Comparison of ENCODE assay signal across 19 mouse cellular contexts in the genomic region with DNA sequence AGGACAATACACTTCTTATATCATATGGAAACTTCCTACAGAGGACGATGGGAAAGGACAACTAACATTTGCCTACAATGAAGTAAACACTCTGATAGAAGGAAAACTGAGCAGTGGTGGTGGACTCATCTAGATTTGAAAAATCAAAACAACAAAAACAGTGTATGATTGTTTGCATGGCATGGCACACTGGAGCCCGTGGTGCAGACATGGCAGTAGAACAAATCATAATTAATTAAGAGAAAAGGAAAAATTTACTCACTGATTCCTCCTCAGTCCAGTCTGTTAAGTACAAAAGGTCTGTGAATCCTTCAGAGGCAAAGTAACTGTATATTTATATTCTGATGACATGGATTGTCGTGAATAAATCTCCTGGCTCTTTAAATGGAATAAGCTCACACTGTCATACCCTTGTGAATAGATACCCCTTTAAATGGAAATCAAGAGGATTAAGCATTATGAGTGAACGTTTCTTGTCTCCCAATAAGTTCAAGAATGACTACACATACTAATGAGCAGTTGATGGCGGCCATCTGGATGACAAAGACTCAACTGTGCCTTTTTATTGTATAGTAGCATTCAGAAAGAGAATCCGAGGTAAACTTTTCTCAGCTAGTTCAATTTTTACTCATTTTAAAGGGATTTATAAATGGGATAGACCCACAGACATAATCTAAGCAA.
DNase-seq lines count a peak whose midpoint lies in the region; ATAC-seq and TF ChIP-seq lines count a peak whose summit lies in the region.
"Had no signal": no experiment of that assay in that cellular context is flagged by ENCODE, and none has a peak within 500 bp of the region (broad histone marks: within the 10 kb centered on the region; RNA-seq: fewer than 3 reads in every experiment).

No protein-coding gene starts in this region.

- in situ Hi-C loops in ES-E14 (cut with MboI; ENCODE audit: low sequenced_read_pairs in 2 of 2, unreplicated experiment in 2 of 2): no loop called here

- no peaks in the 10 kb centered on the region for H3K79me2 ChIP-seq in heart, adult 2 months (replicated peaks; ENCODE audit: control insufficient read depth, insufficient read depth, low read length)

- 20% methylated on average over 6 of the region's 6 CpGs for WGBS in forebrain, embryonic 15.5 days
- 30% methylated on average over 6 of the region's 6 CpGs for WGBS in midbrain, embryonic 13.5 days
- 66% methylated on average over 6 of the region's 6 CpGs for WGBS in heart, adult 2 months

- TF ChIP-seq EP300 in heart, adult 2 months (IDR thresholded peaks at IDR 0.05; ENCODE audit: insufficient read depth, low read depth, low read length): no peak

- no peak for TF ChIP-seq CTCF in heart, adult 2 months (IDR thresholded peaks at IDR 0.05)

- DNase-seq in ES-E14 (ENCODE audit: low read depth, low spot score): peak; percentile 3
- DNase-seq in ZHBTc4 (ENCODE audit: low read depth, low spot score): peak; percentile 7
- DNase-seq in urinary bladder, postnatal 25 days (ENCODE audit: low spot score): no peak
- DNase-seq in heart, adult 2 months: no peak
- DNase-seq in cerebellum, adult 18-20 months: no peak
- no peak for DNase-seq in layer of hippocampus, adult 9-11 months
- DNase-seq: adrenal gland, postnatal 10 days; cerebellum, adult 11-12 months; cerebellum, adult 9-11 months; cerebellum, postnatal 36 days; gastrocnemius, postnatal 14 days; heart, postnatal 10 days; heart, postnatal 4 days had no signal

- no peaks in the 10 kb centered on the region for H3K36me3 ChIP-seq in ES-E14 (ENCODE audit: control insufficient read depth, insufficient read depth, low read length, poor library complexity, severe bottlenecking)
- H3K36me3 ChIP-seq in forebrain, embryonic 15.5 days: no peaks in the 10 kb centered on the region
- H3K36me3 ChIP-seq in midbrain, embryonic 13.5 days: no peaks in the 10 kb centered on the region
- H3K36me3 ChIP-seq in heart, adult 2 months (ENCODE audit: control insufficient read depth, insufficient read depth, low read length): no peaks in the 10 kb centered on the region
- H3K36me3 ChIP-seq: embryonic facial prominence, embryonic 13.5 days; G1E; hindbrain, embryonic 12.5 days; intestine, embryonic 15.5 days had no signal

- H3K4me1 ChIP-seq in ES-E14 (ENCODE audit: control insufficient read depth in 2 of 2, insufficient read depth in 2 of 2, low read length in 2 of 2, poor library complexity in 1 of 2): no peaks in the 10 kb centered on the region
- no peaks in the 10 kb centered on the region for H3K4me1 ChIP-seq in forebrain, embryonic 15.5 days
- peaks cover 8% of the 10 kb centered on the region; the same call in 1 of the 2 replicates for H3K4me1 ChIP-seq in midbrain, embryonic 13.5 days (replicated peaks)
- H3K4me1 ChIP-seq in heart, adult 2 months (ENCODE audit: control insufficient read depth, insufficient read depth, low read length): no peaks in the 10 kb centered on the region
- H3K4me1 ChIP-seq: embryonic facial prominence, embryonic 13.5 days; hindbrain, embryonic 12.5 days; intestine, embryonic 15.5 days had no signal

- no peaks in the 10 kb centered on the region for H3K27me3 ChIP-seq in forebrain, embryonic 15.5 days
- H3K27me3 ChIP-seq in midbrain, embryonic 13.5 days: no peaks in the 10 kb centered on the region
- no peaks in the 10 kb centered on the region for H3K27me3 ChIP-seq in heart, adult 2 months (ENCODE audit: control insufficient read depth, insufficient read depth, low read length)
- H3K27me3 ChIP-seq: embryonic facial prominence, embryonic 13.5 days; hindbrain, embryonic 12.5 days; intestine, embryonic 15.5 days had no signal

- ATAC-seq in forebrain, embryonic 15.5 days (replicated peaks): peak; percentile 55; the same call in 1 of the 2 replicates
- peak; percentile 89 for ATAC-seq in midbrain, embryonic 13.5 days
- ATAC-seq: intestine, embryonic 15.5 days had no signal

- no peak overlapping the region for H3K4me2 ChIP-seq in forebrain, embryonic 15.5 days (replicated peaks)
- H3K4me2 ChIP-seq in midbrain, embryonic 13.5 days (replicated peaks): no peak overlapping the region; the same call in 1 of the 2 replicates
- H3K4me2 ChIP-seq: embryonic facial prominence, embryonic 13.5 days; hindbrain, embryonic 12.5 days; intestine, embryonic 15.5 days had no signal

- H3K9me3 ChIP-seq in ES-E14 (ENCODE audit: control insufficient read depth, insufficient read depth, low read depth, low read length): no peaks in the 10 kb centered on the region
- no peaks in the 10 kb centered on the region for H3K9me3 ChIP-seq in forebrain, embryonic 15.5 days
- H3K9me3 ChIP-seq in midbrain, embryonic 13.5 days: no peaks in the 10 kb centered on the region
- H3K9me3 ChIP-seq: embryonic facial prominence, embryonic 13.5 days; G1E; hindbrain, embryonic 12.5 days; intestine, embryonic 15.5 days had no signal

- no peak overlapping the region for H3K9ac ChIP-seq in ES-E14 (ENCODE audit: insufficient read depth, low read depth, low read length, poor library complexity, severe bottlenecking)
- H3K9ac ChIP-seq in forebrain, embryonic 15.5 days (replicated peaks): no peak overlapping the region
- no peak overlapping the region for H3K9ac ChIP-seq in midbrain, embryonic 13.5 days (replicated peaks)
- H3K9ac ChIP-seq in heart, adult 2 months (ENCODE audit: low read depth, low read length): no peak overlapping the region
- H3K9ac ChIP-seq: embryonic facial prominence, embryonic 13.5 days; hindbrain, embryonic 12.5 days; intestine, embryonic 15.5 days had no signal

- no peak for TF ChIP-seq POLR2A in heart, adult 2 months (IDR thresholded peaks at IDR 0.05; ENCODE audit: insufficient read depth, low read depth, low read length)

- H3K4me3 ChIP-seq in ES-E14 (ENCODE audit: insufficient read depth in 1 of 2, low read depth in 1 of 2, low read length in 2 of 2, poor library complexity in 1 of 2, severe bottlenecking in 1 of 2): no peak overlapping the region
- H3K4me3 ChIP-seq in forebrain, embryonic 15.5 days: no peak overlapping the region
- no peak overlapping the region for H3K4me3 ChIP-seq in midbrain, embryonic 13.5 days (replicated peaks)
- H3K4me3 ChIP-seq in heart, adult 2 months: no peak overlapping the region
- H3K4me3 ChIP-seq: embryonic facial prominence, embryonic 13.5 days; hindbrain, embryonic 12.5 days; intestine, embryonic 15.5 days had no signal

- H3K27ac ChIP-seq in ES-E14 (ENCODE audit: insufficient read depth, low read depth, low read length, poor library complexity, severe bottlenecking): no peak overlapping the region
- H3K27ac ChIP-seq in forebrain, embryonic 15.5 days (replicated peaks): no peak overlapping the region
- H3K27ac ChIP-seq in midbrain, embryonic 13.5 days: 0 out of 2 replicates have a peak overlapping the region, but pooled peaks have one; percentile 59
- H3K27ac ChIP-seq in heart, adult 2 months: no peak overlapping the region
- H3K27ac ChIP-seq: embryonic facial prominence, embryonic 13.5 days; hindbrain, embryonic 12.5 days; intestine, embryonic 15.5 days had no signal

- intact Hi-C loops in heart, adult 2 months (cut with DNase I): no loop called here

TF ChIP-seq in ES-E14, 5 proteins besides CTCF, POLR2A, EP300 and RAD21:
- TF ChIP-seq HCFC1 (IDR thresholded peaks at IDR 0.05; ENCODE audit: borderline replicate concordance, insufficient read depth, low read length): no peak
- no peak for TF ChIP-seq CHD2 (IDR thresholded peaks at IDR 0.05; ENCODE audit: low read depth, low read length)
- TF ChIP-seq ZNF384 (IDR thresholded peaks at IDR 0.05; ENCODE audit: low read depth, low read length): no peak
- TF ChIP-seq ZC3H11A (IDR thresholded peaks at IDR 0.05; ENCODE audit: borderline replicate concordance, low read depth, low read length): no peak
- no peak for TF ChIP-seq MAFK (IDR thresholded peaks at IDR 0.05; ENCODE audit: insufficient read depth, low read depth, low read length)

Comparison
In these comparisons a context has a peak if more than half of its experiments do, and no peak if none do; other contexts are left out.
1. DNase-seq: peak in ES-E14 (single experiment) and ZHBTc4 (single experiment); none in urinary bladder, postnatal 25 days (single experiment), heart, adult 2 months (0 of 2), cerebellum, adult 18-20 months (0 of 2) and layer of hippocampus, adult 9-11 months (single experiment).